Mouse (Mus musculus) limb, embryonic 12.5 days (tissue): ENCODE measurements around the gene Por. TPM values are rescaled to one million over a fixed set of nuclear protein-coding genes. Genes with fewer than 3 reads are reported as not detected.

Experiments
- ATAC-seq: fragments of 200-750 bp; cut with Nextera tagmentation; 2 replicates; pipeline ENCODE4 v1.8.0; 2017; ENCODE audit warnings: low read depth, moderate TSS enrichment; ENCODE audit not compliant: insufficient number of reproducible peaks, insufficient read depth, low FRiP score, low TSS enrichment
- H3K27ac ChIP-seq: fragments of 300-500 bp; sonication (generic); 2 replicates; pipeline ENCODE4 v1.5.1; 2016; ENCODE audit warnings: mild to moderate bottlenecking, moderate library complexity
- H3K27me3 ChIP-seq: fragments of 300-500 bp; sonication (generic); 2 replicates; pipeline ENCODE4 v1.6.1; 2016; ENCODE audit warnings: mild to moderate bottlenecking, moderate library complexity
- H3K36me3 ChIP-seq: fragments of 300-500 bp; sonication (generic); 2 replicates; pipeline ENCODE4 v1.6.1; 2016; ENCODE audit warnings: mild to moderate bottlenecking, moderate library complexity
- H3K4me1 ChIP-seq: fragments of 300-500 bp; sonication (generic); replicated peaks from 2 replicates; pipeline ENCODE4 v1.6.1; 2016
- H3K4me2 ChIP-seq: fragments of 300-500 bp; sonication (generic); 2 replicates; pipeline ENCODE4 v1.6.1; 2016; ENCODE audit warnings: mild to moderate bottlenecking, moderate library complexity
- H3K4me3 ChIP-seq: fragments of 300-500 bp; sonication (generic); replicated peaks from 2 replicates; pipeline ENCODE4 v1.5.1; 2016; ENCODE audit warnings: mild to moderate bottlenecking
- H3K9ac ChIP-seq: fragments of 300-500 bp; sonication (generic); replicated peaks from 2 replicates; pipeline ENCODE4 v1.6.1; 2016; ENCODE audit warnings: mild to moderate bottlenecking, moderate library complexity
- H3K9me3 ChIP-seq: fragments of 300-500 bp; sonication (generic); 2 replicates; pipeline ENCODE4 v1.6.1; 2016; ENCODE audit warnings: mild to moderate bottlenecking, moderate library complexity
- WGBS: fragments of 180-500 bp; shearing (Covaris S2); methylation state at CpG from one replicate; pipeline ENCODE4 v1.1.7; 2016; 5-methylcytosine and 5-hydroxymethylcytosine counted together
- polyA plus RNA-seq: library from polyadenylated mRNA; unstranded; fragments of >200 nt; fragmentation: Nextera tagmentation; extraction: Ambion mirVana; gene quantifications from 2 replicates; pipeline ENCODE4 v1.2.1, GENCODE M21; 2016

The Por gene
- 114 and 120 TPM in 2 replicates for polyA plus RNA-seq

DNA sequence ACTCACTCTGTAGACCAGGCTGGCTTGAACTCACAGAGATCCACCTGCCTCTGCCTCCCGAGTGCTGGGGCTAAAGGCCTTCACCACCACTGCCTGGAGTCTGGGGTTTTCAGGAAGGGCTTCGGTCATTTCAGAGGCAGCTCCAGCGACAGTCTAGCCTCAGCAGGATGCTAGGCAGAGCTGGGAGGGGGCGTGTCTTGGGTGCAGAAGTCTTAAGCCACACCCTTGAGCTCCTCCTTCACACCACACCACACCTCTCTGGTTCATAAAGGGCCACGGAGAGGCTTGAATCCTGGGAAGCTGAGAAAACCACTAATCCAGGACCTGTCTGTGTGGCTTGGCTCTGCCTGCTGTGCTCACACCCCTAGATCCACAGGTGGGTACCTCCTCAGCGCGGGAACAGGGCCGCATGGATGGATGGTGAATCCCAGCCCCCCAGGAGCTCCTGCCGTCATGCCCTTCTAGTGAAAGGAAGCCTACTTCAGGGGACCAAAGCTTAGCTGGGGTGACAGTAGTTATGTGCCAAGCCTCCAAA is at the start of gene Por:
Gene Por (plus strand): TSS at position 293 of the 535 bp plus-strand sequence.
- no peaks in the 10 kb centered on the region for H3K27me3 ChIP-seq
- 0 out of 2 replicates have a peak within 1 kb of the TSS, but pooled peaks have one; percentile 2 for H3K4me2 ChIP-seq
- WGBS = 24% methylated on average over 9 of the region's 9 CpGs
- H3K9me3 ChIP-seq = peaks cover 5% of the 10 kb centered on the region; the same call in 1 of the 2 replicates
- no peaks in the 10 kb centered on the region for H3K36me3 ChIP-seq
- 0 out of 2 replicates have a peak, but pooled peaks have one; percentile 22 for ATAC-seq
- H3K9ac ChIP-seq = no peak within 1 kb of the TSS
- H3K4me3 ChIP-seq = no peak within 1 kb of the TSS
- H3K27ac ChIP-seq = no peak within 1 kb of the TSS
- peaks cover 19% of the 10 kb centered on the region for H3K4me1 ChIP-seq

DNA sequence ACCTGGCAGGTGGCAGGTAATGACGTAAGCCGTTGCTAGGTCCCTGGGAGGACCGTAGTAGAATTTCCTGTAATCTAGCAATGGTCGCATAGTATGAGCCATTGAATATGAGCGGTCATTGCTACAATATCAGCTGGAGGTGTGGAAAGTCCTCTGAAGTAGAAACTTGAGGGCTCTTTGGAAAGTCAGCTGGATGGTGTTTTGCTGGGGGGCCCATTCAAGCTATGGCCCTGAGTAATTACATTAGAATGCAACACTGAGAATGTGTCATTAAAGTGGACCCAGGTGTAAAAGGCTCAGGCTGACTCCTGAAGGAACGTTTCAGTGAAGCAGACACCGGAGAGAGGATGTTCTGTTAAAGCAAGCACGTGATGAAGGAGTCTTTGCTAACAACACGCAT is 49.3 kb upstream of the Por start:
- H3K4me2 ChIP-seq = no peak overlapping the region
- no peak overlapping the region for H3K4me3 ChIP-seq
- H3K4me1 ChIP-seq = no peaks in the 10 kb centered on the region
- ATAC-seq = no peak
- no peaks in the 10 kb centered on the region for H3K9me3 ChIP-seq
- no peak overlapping the region for H3K27ac ChIP-seq
- no peak overlapping the region for H3K9ac ChIP-seq
- H3K36me3 ChIP-seq = no peaks in the 10 kb centered on the region
- no peaks in the 10 kb centered on the region for H3K27me3 ChIP-seq
- 83% methylated on average over 9 of the region's 9 CpGs for WGBS

DNA sequence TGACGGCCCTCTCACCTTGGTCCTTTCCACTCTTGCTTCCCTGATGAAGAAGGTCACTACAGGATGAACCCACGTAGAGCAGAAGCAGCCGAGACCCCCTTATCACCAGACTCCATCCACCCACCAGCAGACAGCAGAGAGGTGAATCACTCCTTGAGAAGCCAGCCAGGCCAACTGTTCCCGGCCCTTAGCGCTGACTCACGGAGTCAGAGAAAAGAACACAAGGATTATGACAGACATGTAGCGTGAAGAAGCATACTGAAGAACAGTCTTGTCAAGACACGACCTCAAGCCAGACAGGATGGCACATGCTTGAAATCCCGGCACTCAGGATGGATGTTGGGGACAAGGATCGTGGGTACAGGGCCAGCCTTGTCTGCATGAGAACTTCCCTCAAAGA is 48.1 kb upstream of the Por start:
- no peaks in the 10 kb centered on the region for H3K36me3 ChIP-seq
- no peak overlapping the region for H3K9ac ChIP-seq
- H3K4me1 ChIP-seq = no peaks in the 10 kb centered on the region
- 78% methylated on average over 10 of the region's 10 CpGs for WGBS
- ATAC-seq = no peak
- H3K4me3 ChIP-seq = no peak overlapping the region
- no peak overlapping the region for H3K27ac ChIP-seq
- H3K4me2 ChIP-seq = no peak overlapping the region
- H3K27me3 ChIP-seq = no peaks in the 10 kb centered on the region
- no peaks in the 10 kb centered on the region for H3K9me3 ChIP-seq

DNA sequence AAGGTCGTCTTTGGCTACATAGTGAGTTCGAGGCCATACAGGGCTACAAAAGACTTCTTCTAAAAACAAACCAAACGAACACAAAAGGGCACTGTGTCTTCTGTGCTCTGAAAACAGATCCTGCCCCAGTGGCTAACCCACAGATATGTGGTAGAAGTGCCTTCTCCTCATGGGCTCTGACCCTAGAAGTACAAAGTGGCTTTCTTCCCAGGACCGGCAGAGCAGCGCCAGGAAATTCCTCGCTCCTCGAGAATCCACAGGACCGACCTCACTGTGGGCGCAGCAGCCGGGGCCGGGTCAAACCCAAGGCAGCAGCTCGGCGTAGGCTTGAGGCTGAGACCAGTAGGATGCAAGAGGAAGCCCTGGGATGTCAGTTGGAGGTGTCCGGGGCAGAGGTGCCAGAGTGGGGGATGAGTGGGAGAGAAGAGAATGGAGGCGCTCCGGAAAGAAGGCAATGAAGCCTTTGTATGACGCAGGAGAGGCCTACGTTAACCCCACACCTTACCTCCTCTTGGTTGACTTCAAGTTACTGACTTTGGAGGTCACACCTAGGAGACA is 46.7 kb upstream of the Por start:
- no peak for ATAC-seq
- Histone ChIP-seq H3K4me3 (no peak overlapping the region), H3K4me2 (no peak overlapping the region), H3K27ac (no peak overlapping the region), H3K4me1 (no peaks in the 10 kb centered on the region), H3K36me3 (no peaks in the 10 kb centered on the region), H3K9me3 (no peaks in the 10 kb centered on the region), H3K9ac (no peak overlapping the region), H3K27me3 (no peaks in the 10 kb centered on the region)
- 89% methylated on average over 18 of the region's 18 CpGs for WGBS

DNA sequence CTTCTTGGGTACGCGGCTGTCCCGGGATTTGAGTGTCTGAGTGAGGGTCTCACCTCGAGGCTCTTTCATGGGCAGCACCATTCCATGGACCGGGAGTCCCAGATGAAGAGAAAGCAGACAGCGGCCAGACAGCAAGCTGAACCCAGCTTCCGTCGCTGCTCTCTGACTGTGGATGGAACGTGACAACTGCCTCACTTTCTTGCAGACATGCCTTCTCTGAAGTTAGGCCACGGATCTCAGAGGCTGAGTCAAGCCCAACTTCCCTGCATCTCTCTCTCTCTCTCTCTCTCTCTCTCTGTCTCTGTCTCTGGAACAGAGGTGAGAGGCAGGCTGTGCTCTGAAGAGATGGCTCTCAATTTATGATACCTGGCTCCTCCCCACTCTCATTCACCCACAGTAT is 40.9 kb upstream of the Por start:
- WGBS = 51% methylated on average over 10 of the region's 10 CpGs
- Histone ChIP-seq H3K27ac (no peak overlapping the region), H3K4me3 (no peak overlapping the region), H3K9ac (no peak overlapping the region), H3K36me3 (no peaks in the 10 kb centered on the region), H3K27me3 (no peaks in the 10 kb centered on the region), H3K4me1 (peaks cover 7% of the 10 kb centered on the region), H3K4me2 (no peak overlapping the region), H3K9me3 (no peaks in the 10 kb centered on the region; the same call in 1 of the 2 replicates)
- ATAC-seq = no peak

DNA sequence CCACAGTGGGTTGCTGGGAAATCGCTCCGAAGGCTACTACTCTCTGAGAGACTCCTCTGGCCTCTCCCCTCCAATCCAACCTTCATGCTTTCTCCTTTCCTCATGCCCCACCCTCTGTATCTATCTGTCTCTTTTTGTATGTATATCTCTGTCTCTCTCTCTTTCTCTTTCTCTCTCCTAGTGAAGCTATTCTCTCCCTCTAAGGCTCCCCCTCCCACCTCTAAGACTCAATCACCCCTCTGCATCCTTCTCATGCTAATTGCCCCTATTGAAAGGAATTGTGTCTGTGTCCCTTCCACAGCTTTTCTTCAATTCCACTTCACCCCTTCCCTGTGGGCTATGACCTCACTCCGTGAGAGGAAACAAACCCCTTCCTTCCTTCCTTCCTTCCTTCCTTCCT is 40.4 kb upstream of the Por start:
- Histone ChIP-seq H3K9me3 (no peaks in the 10 kb centered on the region; the same call in 1 of the 2 replicates), H3K4me1 (peaks cover 10% of the 10 kb centered on the region), H3K27me3 (no peaks in the 10 kb centered on the region), H3K9ac (no peak overlapping the region), H3K27ac (no peak overlapping the region), H3K4me2 (no peak overlapping the region), H3K36me3 (no peaks in the 10 kb centered on the region), H3K4me3 (no peak overlapping the region)
- 84% methylated on average over 3 of the region's 3 CpGs for WGBS
- no peak for ATAC-seq

DNA sequence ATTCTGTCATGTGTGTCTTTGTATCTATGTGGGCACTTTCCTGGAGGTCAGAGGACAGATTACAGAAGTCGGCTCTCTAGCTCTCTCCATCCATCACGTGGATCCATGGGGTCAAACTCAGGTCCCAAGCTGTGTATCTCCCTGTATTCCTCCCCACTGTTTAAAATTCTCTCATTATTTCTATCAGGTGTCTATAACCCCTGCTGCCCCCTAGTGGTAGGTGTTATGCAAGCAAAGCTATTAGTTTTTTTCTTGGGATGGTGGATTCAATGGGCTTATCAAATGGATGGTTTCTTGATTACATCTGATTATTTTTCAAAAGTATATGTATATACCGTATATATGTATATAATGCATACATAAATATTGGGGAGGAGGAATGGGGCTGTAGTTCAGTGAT is 39.2 kb upstream of the Por start:
- Histone ChIP-seq H3K9me3 (no peaks in the 10 kb centered on the region; the same call in 1 of the 2 replicates), H3K36me3 (peaks cover 7% of the 10 kb centered on the region), H3K4me2 (no peak overlapping the region), H3K27me3 (no peaks in the 10 kb centered on the region), H3K9ac (no peak overlapping the region), H3K4me3 (no peak overlapping the region), H3K4me1 (peaks cover 10% of the 10 kb centered on the region), H3K27ac (no peak overlapping the region)
- no peak for ATAC-seq
- WGBS = 34% methylated on average over 3 of the region's 3 CpGs

DNA sequence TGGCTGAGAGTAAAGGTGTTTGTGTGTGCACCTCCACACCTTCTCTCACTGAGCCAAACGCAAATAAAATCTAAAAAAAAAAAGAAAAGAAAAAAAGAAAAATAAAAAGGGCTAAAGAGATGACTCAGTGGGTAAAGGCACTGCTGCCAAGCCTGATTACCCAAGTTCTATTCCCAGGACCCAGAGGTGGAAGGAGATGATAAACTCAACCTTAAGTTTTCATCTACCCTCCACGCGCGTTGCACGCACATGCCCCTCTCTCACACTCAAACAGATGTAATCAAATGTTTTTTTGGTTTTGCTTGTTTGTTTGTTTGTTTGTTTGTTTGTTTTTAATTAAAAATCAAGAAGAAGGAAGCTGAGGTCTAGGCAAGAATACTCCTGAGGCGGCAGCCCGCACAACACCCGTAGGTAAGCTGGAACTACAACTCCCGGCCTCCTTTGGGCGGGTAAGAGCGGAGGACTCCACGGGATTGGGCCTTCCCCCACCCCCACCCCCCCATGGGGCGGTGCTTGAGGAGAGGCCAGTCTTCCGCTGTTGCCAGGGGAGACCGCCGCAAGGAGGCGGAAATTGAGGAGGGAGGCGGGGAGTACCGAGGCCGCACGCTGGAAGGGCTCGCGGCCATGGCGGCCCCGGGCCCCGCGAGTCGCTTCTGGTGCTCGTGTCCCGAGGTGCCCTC is 37.6 kb upstream of the Por start, which contains the start of gene Rhbdd2:
Gene Rhbdd2 (plus strand): TSS at position 502 of the 680 bp plus-strand sequence.
- 12% methylated on average over 29 of the region's 30 CpGs for WGBS

DNA sequence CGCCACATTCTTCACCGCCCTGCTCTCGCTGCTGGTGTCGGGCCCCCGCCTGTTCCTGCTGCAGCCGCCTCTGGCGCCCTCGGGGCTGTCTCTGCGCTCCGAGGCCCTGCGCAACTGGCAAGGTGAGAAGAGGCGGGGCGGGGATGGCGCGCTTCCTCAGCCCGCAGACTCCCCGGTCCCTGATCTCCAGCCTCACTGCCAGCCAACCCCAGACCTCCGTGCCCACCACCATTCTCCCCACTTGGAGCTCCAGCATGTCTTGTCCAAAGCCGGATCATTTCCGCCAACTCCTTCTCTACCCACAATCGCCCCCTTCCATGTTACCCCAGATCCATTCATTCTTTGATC is 37.1 kb upstream of the Por start:
- Histone ChIP-seq H3K9ac (peak overlapping the region; percentile 79), H3K4me1 (peaks cover 10% of the 10 kb centered on the region), H3K27me3 (no peaks in the 10 kb centered on the region), H3K36me3 (peaks cover 27% of the 10 kb centered on the region), H3K4me2 (peak overlapping the region; percentile 65), H3K27ac (peak overlapping the region; percentile 82), H3K4me3 (peak overlapping the region; percentile 74), H3K9me3 (no peaks in the 10 kb centered on the region; the same call in 1 of the 2 replicates)
- under 1% methylated on average over 21 of the region's 21 CpGs for WGBS
- peak; percentile 84 for ATAC-seq

More for the DNA sequence above, 37.6 kb upstream of the Por start, which contains the start of gene Rhbdd2:
- ATAC-seq = peak; percentile 99
- peaks cover 22% of the 10 kb centered on the region for H3K36me3 ChIP-seq
- no peaks in the 10 kb centered on the region; the same call in 1 of the 2 replicates for H3K9me3 ChIP-seq
- no peaks in the 10 kb centered on the region for H3K27me3 ChIP-seq
- peak within 1 kb of the TSS; percentile 79 for H3K9ac ChIP-seq
- peak within 1 kb of the TSS; percentile 82 for H3K27ac ChIP-seq
- peak within 1 kb of the TSS; percentile 74 for H3K4me3 ChIP-seq
- H3K4me2 ChIP-seq = peak within 1 kb of the TSS; percentile 65
- peaks cover 10% of the 10 kb centered on the region for H3K4me1 ChIP-seq

DNA sequence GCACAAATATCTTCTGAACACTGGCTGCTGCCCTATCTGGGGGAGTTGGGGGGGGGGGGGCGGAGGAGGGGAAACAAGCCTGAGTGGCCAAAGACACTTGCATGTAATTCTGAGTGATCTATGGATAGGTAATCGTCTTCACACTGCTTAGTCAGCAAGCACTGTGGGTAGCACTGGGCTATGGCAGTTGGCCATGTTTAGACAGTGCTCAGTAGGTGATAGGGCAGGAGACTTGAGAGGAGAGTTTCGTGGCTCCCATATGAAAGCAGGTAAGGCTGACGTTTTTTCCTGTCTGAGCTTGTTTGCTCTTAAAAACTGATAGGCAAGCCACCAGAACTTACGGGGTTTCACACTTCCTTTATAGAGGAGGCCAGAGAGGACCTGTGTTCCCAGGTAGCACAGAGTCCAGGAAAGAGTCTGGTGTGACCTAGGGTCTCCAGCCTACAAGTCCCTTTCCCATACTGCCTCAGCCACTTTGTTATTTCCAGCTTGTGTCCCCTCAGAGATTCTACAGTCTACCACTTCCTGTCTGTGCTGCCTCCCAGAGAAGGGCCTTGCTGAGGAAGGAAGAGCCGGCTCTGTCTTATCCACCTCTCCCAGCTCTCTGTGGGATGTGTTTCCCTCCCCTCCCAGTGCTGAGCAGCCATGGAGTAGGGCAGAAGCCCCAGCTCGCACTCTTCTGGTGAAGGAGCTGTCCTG is 29.9 kb upstream of the Por start:
- Histone ChIP-seq H3K27ac (no peak overlapping the region), H3K9me3 (no peaks in the 10 kb centered on the region), H3K36me3 (peaks cover 78% of the 10 kb centered on the region), H3K9ac (no peak overlapping the region), H3K4me2 (no peak overlapping the region), H3K27me3 (no peaks in the 10 kb centered on the region), H3K4me1 (no peaks in the 10 kb centered on the region), H3K4me3 (no peak overlapping the region)
- no peak for ATAC-seq
- WGBS = 82% methylated on average over 6 of the region's 7 CpGs

DNA sequence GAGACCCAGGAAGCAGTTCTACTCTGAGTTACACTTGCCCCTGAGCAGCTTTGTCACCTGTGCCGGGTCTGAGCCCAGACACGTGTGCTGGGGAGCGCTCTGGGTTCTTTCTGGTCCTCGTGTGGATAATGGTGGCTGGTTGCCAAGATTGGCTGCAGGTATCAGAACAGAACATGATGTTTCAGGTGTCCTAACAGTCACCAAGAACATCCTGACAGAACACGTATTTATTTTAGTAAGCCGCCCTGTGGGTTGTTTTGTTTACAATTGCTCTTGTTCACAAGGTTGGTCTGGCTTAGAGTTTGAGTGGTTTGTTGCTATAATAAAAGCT is 29.4 kb upstream of the Por start:
- WGBS = 91% methylated on average over 6 of the region's 6 CpGs
- no peak for ATAC-seq

More for the DNA sequence above, 29.4 kb upstream of the Por start:
- Histone ChIP-seq H3K4me3 (no peak overlapping the region), H3K4me2 (no peak overlapping the region), H3K9ac (no peak overlapping the region), H3K9me3 (no peaks in the 10 kb centered on the region), H3K27ac (no peak overlapping the region), H3K4me1 (no peaks in the 10 kb centered on the region), H3K27me3 (no peaks in the 10 kb centered on the region), H3K36me3 (peaks cover 72% of the 10 kb centered on the region)
